Mouse (Mus musculus) ES-Bruce4 (cell line): ENCODE measurements at regions not wholly inside any gene's neighbourhood (a gene's known extent, or its start where the extent isn't known, plus 50 kb on each side); places are given as distances from the start of the nearest gene placed in this dataset.

Source experiments
- H3K27ac ChIP-seq: 2 replicates; pipeline ENCODE4 v1.5.1; 2012; ENCODE audit warnings: low read length, inconsistent platforms; ENCODE audit not compliant: insufficient read depth
- H3K27me3 ChIP-seq: 2 replicates; pipeline ENCODE4 v1.6.1; 2012; ENCODE audit warnings: mild to moderate bottlenecking, low read length, inconsistent platforms; ENCODE audit not compliant: control insufficient read depth, poor library complexity, insufficient read depth, severe bottlenecking
- H3K36me3 ChIP-seq: 2 replicates; pipeline ENCODE4 v1.6.1; 2012; ENCODE audit warnings: inconsistent platforms, mild to moderate bottlenecking, low read length, moderate library complexity; ENCODE audit not compliant: control insufficient read depth, poor library complexity, insufficient read depth, severe bottlenecking
- H3K4me1 ChIP-seq: one replicate; pipeline ENCODE4 v1.8.1; 2011; ENCODE audit warnings: low read length; ENCODE audit not compliant: control insufficient read depth, insufficient read depth
- H3K4me3 ChIP-seq: 2 replicates; pipeline ENCODE4 v1.5.1; 2011; ENCODE audit warnings: low read depth, mild to moderate bottlenecking, low read length
- H3K9ac ChIP-seq: 2 replicates; pipeline ENCODE4 v1.6.1; 2012; ENCODE audit warnings: low read depth, mild to moderate bottlenecking, inconsistent platforms; ENCODE audit not compliant: poor library complexity, severe bottlenecking
- H3K9me3 ChIP-seq: replicated peaks from 2 replicates; pipeline ENCODE4 v1.6.1; 2012; ENCODE audit warnings: mild to moderate bottlenecking, low read length, inconsistent platforms; ENCODE audit not compliant: control insufficient read depth, poor library complexity, insufficient read depth, severe bottlenecking
- CTCF ChIP-seq: IDR thresholded peaks from one replicate; pipeline ENCODE4 v1.8.1; 2011; ENCODE audit warnings: low read depth, low read length
- EP300 ChIP-seq: IDR thresholded peaks from 2 replicates; pipeline ENCODE4 v1.6.1; 2011; ENCODE audit warnings: low read depth, low read length; ENCODE audit not compliant: insufficient read depth
- POLR2A ChIP-seq: IDR thresholded peaks from one replicate; pipeline ENCODE4 v1.8.1; 2011; ENCODE audit warnings: low read length; ENCODE audit not compliant: insufficient read depth

GRCm38 (mm10) chr9:90830704-90831103 lies 531.5 kb upstream of the Zic4 start:
- H3K27me3 ChIP-seq = no peaks in the 10 kb centered on the region

GRCm38 (mm10) chr9:90833743-90834539 lies 528.3 kb upstream of the Zic4 start:
- H3K27ac ChIP-seq = peak overlapping the region; percentile 36; the same call in 1 of the 2 replicates
- TF ChIP-seq CTCF = no peak
- no peak for TF ChIP-seq POLR2A
- 0 out of 2 replicates have a peak, but pooled peaks have one; percentile 24 for TF ChIP-seq EP300
- H3K36me3 ChIP-seq = no peaks in the 10 kb centered on the region

More at GRCm38 (mm10) chr9:90830704-90831103, 531.5 kb upstream of the Zic4 start:
- H3K4me3 ChIP-seq = no peak overlapping the region
- TF ChIP-seq EP300 = no peak
- no peak for TF ChIP-seq CTCF
- TF ChIP-seq POLR2A = no peak
- H3K27ac ChIP-seq = no peak overlapping the region
- H3K9ac ChIP-seq = no peak overlapping the region
- no peaks in the 10 kb centered on the region for H3K4me1 ChIP-seq
- H3K9me3 ChIP-seq = no peaks in the 10 kb centered on the region
- H3K36me3 ChIP-seq = no peaks in the 10 kb centered on the region

GRCm38 (mm10) chr9:90838184-90838926 lies 523.9 kb upstream of the Zic4 start:
- TF ChIP-seq CTCF (no peak), POLR2A (no peak), EP300 (no peak)
- no peaks in the 10 kb centered on the region for H3K27me3 ChIP-seq
- H3K4me1 ChIP-seq = no peaks in the 10 kb centered on the region
- H3K27ac ChIP-seq = no peak overlapping the region
- H3K9ac ChIP-seq = no peak overlapping the region
- no peaks in the 10 kb centered on the region for H3K36me3 ChIP-seq
- H3K9me3 ChIP-seq = no peaks in the 10 kb centered on the region
- no peak overlapping the region for H3K4me3 ChIP-seq

More at GRCm38 (mm10) chr9:90833743-90834539, 528.3 kb upstream of the Zic4 start:
- Histone ChIP-seq H3K9me3 (no peaks in the 10 kb centered on the region), H3K4me1 (no peaks in the 10 kb centered on the region), H3K9ac (no peak overlapping the region), H3K27me3 (no peaks in the 10 kb centered on the region), H3K4me3 (no peak overlapping the region)

DNA sequence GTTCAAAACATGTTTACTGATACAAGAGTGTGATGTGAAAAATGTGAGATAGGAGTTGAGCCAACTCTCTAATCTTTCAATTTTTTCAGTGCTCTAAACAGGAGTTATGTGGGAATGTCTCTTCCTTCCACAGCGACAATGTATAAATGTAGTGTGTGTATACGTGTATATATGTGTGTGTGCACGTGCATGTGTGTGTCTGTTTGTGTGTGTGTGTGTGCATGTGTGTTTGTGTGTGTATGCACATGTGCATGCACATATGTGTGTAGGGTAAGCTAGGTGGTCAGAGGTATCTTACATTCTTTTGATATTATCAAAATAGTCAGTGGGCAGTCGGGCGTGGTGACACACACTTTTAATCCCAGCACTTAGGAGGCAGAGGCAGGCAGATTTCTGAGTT lies 511.2 kb upstream of the Zic4 start:
- no peaks in the 10 kb centered on the region for H3K36me3 ChIP-seq
- no peak overlapping the region for H3K9ac ChIP-seq
- no peaks in the 10 kb centered on the region for H3K27me3 ChIP-seq
- no peak overlapping the region for H3K27ac ChIP-seq
- H3K9me3 ChIP-seq = no peaks in the 10 kb centered on the region; the same call in 1 of the 2 replicates
- TF ChIP-seq POLR2A = no peak
- H3K4me3 ChIP-seq = no peak overlapping the region
- H3K4me1 ChIP-seq = no peaks in the 10 kb centered on the region

DNA sequence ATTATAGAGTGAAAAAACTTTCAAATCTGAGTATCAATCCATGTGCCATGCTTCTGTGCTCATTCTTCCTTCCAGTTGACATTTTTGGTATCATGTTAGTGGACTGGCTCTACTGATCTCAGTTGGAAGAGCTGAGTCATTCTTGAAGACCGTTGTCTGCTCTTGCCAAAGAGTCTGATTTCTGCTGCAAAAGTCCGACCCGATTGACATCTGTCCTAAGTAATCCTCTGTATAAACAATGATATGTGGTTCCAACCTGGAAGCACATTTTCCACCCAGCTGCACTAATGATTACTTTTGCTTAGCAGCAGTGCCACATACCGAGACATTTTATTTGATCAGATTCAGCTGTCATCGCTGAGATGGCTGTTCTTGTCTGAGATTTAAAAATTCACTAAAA lies 490.6 kb upstream of the Zic4 start:
- H3K9me3 ChIP-seq = no peaks in the 10 kb centered on the region
- no peak overlapping the region for H3K4me3 ChIP-seq
- H3K27me3 ChIP-seq = no peaks in the 10 kb centered on the region
- no peaks in the 10 kb centered on the region for H3K4me1 ChIP-seq
- no peak overlapping the region for H3K27ac ChIP-seq
- no peak for TF ChIP-seq CTCF
- no peak for TF ChIP-seq EP300
- no peak for TF ChIP-seq POLR2A
- no peaks in the 10 kb centered on the region for H3K36me3 ChIP-seq
- H3K9ac ChIP-seq = no peak overlapping the region

DNA sequence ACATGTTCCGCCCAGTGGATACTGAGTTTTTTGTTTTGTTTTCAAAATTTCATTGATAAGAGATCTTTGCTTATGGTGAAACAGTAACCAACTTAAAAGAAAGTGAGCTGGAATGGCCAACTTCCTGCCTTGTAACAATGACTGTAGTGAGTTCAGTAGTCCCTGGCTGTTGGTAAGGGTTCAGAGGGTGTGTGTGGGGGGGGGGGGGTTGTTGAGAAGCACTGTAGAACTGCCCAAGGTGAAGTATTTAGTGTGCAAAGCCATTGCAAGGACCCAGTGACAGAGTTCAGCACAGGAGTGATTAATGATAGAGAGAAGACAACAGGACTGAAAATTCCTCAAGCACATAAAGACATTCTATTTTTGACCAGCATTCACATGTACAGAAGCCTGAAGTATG lies 477.7 kb upstream of the Zic4 start:
- Histone ChIP-seq H3K9ac (no peak overlapping the region), H3K4me3 (no peak overlapping the region), H3K9me3 (no peaks in the 10 kb centered on the region), H3K27ac (no peak overlapping the region), H3K27me3 (no peaks in the 10 kb centered on the region), H3K4me1 (no peaks in the 10 kb centered on the region), H3K36me3 (no peaks in the 10 kb centered on the region)
- TF ChIP-seq EP300 = no peak
- TF ChIP-seq POLR2A = no peak
- TF ChIP-seq CTCF = no peak
